Mouse (Mus musculus) right cerebral cortex, postnatal 10 days (tissue): ENCODE results near the gene Mad1l1.

Source experiments
- DNase-seq, 2 experiments: peaks; one replicate each; pipeline ENCODE4 v3.0.0; 2021; ENCODE audit warnings: low spot score in 2 of 2

Mad1l1 gene

DNA sequence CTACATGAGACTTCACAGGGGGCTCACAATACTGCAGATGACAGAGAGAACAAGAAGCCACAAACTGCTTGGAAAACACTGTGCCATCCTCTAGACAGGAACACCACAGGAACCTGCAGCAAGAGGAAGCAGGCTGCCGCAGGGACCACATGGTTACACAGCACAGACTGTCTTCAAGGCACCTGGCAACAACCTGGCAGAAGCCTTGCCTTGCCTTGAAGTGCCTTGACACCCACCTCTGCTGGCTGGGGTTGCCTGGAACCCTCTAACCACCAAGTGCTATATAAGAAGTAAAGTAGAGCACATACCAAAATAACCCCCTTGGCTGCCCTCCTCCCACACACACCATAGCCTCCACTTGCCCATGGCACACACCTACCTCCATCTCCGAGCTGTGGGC is 177.8 kb downstream of the Mad1l1 start:
- DNase-seq: no peak

DNA sequence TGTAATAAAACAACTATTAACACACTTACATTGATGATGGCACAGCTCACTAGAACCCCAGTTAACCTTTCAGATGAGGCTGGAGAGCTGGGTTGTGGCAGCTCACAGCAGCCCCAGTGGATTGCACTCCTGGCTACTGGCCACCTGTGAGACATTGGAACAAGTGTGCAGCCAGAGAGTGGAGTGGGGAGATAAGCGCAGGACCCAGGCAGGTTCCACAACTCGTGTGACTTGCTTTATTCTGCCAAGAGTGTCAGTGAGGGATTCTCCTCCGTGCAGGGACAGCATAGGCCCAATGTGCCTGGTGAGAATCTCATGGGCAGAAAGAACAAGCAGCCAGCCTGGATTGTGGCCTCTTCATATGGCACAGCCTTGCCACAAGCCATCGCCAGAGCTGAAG is 180.0 kb downstream of the Mad1l1 start:
- DNase-seq: no peak

DNA sequence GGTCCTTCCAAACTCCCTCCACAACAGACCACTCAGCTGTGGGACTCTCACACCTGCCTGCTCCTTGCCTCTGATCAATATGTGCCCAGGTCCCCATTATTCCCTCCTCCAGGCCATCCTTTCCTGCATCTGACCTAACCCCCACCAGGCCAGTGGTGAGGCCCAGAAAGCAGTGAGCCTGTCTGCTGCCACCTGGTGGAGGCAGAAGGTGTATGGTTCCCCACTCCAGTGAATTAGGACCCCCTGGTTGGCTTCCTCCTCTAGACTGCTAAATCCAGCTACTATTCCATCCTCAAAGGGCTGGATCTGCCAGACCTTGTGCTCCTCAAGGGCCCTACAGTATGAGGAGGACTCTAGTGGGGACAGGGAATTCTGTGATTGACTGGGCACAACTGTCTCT is 181.1 kb downstream of the Mad1l1 start:
- DNase-seq: peak; percentile 57 to 71

DNA sequence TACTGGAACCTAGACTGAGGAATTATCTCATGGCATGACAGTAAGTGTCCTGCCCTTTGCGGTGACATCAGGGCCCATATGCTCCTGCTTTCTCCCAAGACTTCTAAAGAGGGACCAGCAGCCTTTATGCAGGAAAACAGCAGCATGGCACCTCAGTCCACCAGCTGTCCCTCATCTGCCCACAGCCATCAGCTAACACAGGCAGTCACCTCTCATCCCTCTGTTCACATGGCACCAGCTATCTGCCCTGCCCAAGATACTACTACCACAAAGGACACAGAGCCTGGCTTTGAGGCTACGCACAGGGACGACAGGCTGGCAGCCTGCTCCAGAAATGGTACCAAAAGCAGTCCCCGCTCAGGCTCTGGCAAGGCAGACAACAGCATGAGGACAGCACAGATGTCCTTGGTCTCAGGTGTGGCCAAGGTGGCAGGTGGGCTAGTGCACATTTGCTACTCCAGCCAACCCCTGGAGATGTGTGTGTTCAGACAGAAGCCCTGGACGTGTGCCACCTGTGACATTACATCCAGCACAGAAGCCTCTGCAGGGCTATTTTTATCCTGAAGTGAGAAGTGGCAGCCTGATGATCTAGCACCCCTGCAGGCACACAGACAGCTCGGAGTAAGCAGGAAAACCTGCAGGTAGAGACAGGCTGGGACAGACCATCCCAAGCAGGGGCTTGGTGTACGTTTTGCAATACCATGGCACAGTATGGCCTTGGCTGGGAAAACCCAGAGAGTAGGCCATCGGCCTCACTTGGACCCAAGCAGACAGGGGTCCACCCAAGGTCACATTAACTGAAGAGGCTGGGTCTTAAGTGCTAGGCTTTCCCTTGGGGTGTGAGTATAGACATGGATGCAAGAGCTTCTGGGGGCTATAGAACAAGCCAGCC is 185.4 kb downstream of the Mad1l1 start:
- peak; percentile 40 to 44 for DNase-seq

DNA sequence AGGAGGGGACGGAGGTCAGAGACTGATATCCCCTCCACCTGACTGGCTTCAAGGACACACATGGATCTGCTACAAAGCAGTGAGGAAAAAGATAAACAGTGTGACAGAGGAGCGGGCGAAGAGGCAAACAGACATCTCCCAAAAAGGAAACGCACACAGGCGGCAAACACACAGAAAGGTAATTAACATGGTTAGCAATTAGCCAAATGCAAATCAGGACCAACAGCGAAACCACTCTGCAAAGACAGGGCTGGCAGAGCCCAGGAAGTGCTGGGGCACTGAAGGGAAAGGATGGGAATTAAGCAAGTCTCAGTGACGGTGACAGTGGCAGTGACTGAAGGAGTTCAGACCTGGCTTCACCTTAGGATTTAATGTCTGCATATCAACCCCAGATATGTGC is 187.3 kb downstream of the Mad1l1 start:
- DNase-seq: no peak

DNA sequence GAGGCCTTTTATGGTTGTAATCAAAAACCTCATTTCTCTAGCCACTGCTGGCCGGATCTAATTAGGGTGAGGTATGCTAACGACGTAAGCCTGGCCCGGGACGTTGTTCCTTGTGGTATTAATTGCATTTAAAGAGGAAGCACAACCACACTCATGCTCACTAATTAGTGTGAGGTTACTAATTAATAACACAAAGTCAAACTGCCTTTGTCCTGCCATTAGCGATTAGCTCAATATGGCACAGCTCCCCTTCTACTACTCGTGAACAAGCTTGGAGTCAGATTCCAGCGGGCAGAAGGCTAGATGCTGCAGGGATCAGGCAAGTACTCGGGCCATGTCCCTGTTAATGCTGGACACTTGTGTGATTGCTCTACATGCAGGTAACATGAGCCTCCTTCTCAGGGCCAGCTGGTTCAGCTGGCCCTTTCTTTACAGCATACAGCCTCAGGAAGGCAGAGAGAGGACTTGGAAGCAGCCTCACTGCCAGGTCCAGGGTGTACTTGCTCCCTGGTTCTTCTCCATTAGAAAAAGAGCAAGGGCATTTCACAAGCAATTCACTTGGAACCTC is 192.9 kb downstream of the Mad1l1 start:
- DNase-seq: no peak

DNA sequence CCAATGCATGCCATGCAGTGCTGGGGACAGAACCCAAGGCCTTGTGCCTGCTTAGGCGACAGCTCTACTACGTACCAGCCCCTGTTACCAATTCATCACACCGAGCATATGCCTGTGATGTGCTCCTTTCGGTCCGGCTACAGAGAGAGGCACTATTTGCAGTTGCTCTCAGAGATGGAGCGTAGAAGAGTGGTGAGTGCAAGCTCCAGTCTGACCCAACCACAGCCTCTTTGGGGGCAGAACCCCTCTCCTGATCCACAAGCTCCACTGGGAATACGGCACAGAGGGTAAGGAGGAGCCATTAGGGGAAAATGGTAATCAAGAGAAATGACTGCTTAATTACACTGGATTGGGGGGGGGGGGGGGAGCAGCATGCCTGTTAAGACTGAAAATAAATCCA is 193.4 kb downstream of the Mad1l1 start:
- DNase-seq: no peak

DNA sequence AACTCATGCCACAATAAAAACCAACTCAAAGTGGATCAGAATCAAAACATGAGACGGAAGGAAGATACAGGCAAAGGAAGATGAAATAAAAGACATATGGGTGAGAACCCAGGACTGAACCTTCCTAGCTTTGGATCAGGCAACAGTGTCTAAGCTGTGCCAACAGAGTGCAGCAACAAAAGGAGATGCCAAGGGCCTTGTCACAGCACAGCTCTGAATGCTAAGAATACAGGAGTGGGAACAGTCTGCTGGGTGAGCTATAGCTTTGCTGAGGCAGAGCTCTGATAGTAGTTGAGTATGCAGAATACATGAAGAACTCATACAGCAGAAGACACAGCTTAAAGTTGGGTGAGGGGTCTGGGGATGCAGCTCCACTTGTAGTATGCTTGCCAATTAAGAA is 196.7 kb downstream of the Mad1l1 start:
- no peak for DNase-seq

DNA sequence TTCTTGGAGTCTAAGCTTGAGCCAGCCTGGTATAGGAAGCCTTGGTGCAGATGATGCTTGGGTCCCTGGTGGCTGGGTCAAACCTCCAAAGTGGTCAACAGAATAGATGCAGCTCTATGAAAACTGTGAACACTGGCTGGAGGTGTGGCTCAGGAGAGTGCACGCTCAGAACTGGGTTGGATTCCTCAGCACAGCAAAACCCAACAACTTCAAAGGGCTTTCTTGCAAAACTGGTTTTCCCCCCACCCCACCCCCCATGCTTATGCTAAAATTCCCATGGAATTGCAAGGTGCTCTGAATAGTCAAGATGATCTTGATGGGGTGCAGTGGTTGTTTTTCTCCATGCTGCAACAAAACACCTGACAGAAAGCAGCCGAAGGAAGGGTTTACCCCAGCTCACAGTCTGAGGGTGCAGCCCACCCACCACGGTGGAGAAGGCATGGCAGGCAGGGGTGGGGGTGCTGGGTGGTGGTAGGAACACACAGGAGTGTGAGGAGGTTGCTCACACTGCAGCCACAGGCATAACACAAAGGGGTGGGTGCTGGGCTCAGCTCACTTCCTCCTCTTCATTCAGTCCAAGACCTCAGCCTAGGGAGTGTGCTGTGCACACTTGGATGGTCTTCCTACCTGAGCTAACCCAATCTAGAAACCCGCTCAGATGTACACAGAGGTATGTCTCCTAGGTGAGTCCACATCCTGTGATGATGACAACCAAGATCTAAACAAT is 197.5 kb downstream of the Mad1l1 start:
- DNase-seq: no peak

DNA sequence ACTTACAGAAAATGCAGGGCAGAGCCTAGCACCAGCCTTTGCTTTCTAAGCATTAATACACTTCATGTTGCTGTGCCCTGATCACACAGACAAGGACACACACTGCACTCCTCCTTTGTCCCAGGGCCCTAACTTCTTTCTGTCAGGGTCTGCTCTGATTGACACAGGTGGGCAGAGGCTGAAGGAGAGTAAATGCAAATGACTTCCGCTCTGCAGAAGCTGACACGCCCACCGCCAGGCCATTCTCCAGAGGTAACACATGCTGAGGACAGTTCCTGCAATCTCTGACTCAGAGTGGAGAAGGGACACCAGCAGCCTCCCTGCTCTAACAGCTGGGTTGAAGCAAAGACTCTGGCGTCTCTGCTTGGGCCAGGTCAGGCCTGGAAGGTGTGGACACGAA is 198.2 kb downstream of the Mad1l1 start:
- DNase-seq: no peak

DNA sequence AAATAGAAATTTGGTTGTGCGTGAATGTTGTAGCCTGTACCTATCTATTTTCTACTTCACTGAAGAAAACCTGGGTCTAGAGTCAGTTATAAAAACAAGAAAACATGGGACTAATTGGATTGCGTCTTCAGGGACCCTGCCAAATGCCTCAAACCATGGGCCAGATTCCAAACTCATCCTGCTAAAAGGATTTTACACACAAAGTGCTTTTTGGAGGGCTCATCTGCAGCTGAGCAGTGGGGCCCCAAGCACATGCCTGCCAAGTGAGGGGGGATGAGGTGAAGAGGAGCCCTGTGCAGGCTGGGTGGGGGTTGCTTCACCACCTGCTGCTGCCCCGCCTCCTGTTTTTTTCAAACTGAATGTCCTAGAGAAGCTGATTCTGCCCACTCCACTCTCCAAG is 199.4 kb downstream of the Mad1l1 start:
- peak; percentile 66 to 72 for DNase-seq

DNA sequence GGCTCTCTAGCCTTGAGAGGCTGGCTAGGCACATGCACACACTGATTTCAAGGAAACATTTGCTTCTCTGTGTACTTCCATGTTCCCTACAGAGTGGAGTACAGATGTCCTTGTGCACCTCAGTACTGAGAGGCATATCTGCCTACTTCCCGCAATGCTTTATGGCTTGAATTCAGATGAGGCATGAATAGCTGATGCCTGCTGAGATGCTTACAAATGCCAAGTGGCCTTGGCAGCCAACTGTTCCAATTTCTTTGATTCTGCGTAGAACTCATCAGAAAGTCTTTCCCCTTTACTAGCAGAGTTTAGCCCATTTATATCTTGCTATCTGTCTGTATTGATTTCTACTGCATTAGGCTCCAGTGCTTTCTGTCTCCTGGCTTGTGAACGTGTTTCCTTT is 202.4 kb downstream of the Mad1l1 start:
- no peak for DNase-seq

DNA sequence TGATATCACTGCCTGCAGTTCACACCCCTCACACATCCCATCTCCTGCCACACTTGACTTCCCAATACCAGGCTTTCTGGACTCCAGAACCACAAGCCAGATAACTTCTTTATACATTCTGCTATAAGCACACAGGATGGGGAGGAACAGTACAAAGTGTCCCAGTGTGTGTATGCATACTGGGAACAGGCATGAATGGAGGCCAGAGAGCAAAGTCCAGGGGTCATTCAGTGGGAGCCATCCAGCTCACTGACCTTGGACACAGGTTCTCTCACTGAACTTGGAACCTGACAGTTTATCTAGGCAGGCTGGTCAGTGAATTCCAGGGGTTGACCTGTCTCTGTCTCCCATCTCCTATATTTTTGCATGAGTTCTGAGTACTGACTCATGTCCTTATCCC is 203.4 kb downstream of the Mad1l1 start:
- DNase-seq: no peak

DNA sequence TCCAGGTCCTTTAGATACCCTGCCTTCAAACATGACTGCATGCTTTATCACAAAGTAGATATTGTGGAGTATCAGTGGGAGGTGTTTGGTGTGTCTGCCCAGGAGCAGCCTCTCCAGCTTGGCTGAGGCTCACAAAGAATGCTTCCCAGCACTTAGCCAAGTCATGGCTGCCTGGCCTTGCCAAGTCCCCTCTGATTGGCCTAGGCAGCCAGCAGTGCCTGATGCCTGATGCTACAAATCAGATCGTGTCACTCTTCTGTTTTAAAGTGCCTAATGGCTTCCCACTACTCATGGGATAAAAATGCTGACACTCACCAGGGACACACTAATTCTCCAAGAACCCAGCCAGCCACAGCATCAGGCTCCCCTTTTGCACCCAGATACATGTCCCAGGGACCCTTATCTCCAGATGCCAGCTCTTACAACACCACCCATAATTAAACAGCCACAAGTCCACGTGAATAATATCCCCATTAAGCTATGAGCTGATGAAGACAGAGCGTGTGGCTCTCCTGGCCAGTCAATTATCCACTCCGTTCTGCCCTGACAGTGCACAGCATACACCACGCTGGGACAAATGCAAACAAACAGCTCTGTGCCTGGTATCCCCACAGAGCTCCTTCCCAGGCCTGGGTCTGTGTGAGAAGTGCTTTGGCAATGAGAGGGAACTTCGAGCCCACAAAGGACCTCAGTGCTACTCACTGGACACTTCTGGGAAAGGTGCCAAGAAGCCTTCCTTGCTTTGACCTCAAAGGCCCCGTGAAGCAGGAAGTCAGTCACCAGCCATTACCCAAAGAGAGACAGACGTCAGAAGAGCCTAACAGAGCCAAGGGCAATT is 205.7 kb downstream of the Mad1l1 start:
- DNase-seq: peak; percentile 77 to 82

DNA sequence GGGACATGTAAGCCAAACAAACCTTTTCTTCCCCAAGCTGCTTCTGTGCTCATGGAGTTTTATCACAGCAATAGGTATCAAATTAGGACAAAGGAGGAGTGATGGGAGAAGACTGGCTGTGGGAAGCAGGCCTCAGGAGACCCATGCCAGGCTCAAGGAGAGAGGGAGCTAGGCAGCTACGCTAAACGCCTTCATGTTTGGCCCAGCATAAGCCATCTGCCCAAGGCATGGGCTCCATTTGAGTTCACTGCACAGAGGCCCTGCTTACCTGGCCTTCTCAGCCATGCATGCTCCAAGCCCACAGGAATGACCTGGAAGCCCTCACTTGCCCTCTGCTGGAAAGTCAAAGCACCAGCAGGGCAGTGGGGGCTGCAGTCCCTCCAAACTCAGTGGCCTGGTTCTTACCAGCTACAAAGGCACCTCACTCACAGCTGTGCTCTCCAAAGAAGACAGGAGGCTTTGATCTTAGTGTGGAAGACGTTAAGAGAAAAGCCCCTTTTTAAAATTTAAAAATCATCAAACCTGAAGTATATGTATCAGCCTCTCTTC is 206.8 kb downstream of the Mad1l1 start:
- no peak for DNase-seq

DNA sequence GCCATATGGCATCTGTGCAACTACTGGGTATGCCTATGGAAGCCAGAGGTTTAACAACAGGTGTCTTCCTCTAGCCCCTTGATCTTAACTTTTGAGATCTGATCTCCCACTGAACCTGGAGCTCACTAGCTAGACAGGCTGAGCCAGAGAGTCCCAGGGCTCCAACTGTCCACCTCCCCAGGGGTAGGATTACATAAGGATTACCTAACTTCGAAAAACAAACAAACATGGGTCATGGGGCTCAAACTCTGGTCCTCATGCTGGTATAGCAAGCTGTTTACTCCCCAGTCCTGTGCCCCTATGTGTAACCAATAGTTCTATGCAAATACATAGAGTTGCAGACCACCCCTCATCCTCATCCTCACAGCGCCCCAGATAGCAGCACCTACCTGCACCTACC is 208.1 kb downstream of the Mad1l1 start:
- no peak for DNase-seq

DNA sequence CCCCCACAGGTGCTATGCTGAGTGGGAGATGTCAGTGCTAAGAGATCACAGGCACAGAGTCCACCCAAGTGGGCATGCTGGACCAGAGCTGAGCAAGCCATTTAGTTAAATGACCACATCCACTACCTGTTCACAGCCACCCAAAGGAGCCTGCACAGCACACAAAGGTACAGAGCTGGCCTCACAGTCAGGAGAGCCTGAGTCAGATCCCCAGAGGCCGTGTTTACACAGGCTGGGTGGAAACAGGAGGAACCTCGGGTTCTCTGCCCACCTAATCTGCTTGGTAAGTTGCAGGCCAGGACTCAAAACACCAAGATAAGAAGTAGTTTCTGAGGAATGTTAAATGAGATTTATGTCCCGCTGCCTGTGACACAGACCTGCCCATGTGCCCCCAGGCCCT is 211.3 kb downstream of the Mad1l1 start:
- no peak for DNase-seq

DNA sequence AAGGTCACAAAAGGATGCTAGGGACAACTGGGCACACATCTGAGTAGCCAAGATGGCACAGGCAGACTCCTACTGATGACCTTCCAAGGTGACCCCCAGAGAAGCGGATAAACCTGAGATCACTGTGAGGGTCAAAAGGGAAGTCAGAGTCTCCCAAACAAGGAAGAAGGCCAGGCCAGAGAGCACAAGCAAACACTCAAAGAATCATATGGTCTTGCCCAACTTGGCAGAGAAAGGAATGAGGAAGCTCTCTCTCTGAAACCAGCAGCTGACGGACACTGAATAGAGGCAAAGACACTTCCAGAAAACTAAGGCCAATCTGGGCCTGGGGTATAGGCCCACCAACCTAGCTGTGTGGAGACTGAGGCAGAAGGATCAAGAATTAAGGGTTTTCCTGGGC is 213.4 kb downstream of the Mad1l1 start:
- DNase-seq: no peak

DNA sequence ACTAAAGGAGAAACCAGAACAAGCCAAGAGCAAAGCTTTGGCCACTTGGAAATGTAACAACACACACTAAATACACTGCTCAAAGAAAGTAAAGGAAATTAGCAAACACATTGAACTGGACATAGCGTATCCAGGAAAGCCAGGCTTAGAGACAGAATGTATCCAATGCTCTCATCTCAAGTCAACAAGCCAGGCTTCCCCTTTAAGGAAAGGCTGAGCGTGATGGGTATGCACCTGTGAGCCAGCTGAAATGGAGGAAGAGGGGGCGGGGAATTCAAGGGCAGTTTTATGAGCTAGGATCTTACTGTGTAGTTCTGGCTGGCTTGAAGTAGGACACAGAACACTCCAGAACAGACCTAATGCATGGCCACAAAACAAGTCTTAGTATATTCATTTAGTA is 215.3 kb downstream of the Mad1l1 start:
- no peak for DNase-seq

DNA sequence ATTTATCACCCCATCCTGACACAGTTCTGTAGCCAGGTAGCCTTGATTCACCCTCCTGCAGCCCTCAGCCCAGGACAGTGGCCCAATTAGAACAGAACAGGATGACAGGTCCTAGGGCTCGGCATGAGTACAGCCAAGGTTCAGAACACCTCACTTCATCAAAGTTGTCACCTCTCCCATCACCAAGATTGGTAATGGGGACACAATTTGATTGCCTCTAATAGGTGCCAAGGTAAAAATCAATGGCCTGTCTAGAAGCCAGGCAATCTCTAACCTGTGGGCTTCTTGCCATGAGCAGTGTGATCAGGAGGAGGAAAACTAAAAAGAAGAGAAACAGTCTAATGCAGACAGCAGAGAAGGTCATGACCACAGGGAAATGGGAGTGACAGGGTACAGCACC is 216.5 kb downstream of the Mad1l1 start:
- DNase-seq: no peak

DNA sequence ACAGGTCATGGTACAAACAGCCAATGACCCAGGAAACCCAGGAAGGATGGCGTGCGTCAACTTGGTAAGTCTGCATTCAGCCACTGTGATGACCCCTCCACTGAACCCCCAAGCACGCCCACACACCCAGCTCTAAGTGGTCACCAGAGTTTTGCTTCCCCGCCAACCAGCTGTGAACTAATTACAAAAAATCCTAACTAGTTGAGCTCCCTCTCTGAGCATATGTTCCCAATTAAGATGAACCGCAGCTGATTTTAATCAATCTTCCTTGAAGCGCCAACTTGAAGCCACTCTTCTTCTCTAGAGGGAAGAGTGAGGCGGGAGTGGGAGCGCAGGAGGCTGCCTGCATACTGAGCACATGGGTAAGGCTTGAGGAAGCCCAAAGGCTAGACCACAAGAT is 218.6 kb downstream of the Mad1l1 start:
- DNase-seq: no peak
